Mouse (Mus musculus) hindbrain, embryonic 11.5 days (tissue): ENCODE data around the gene Mcf2l. TPM values are rescaled to one million over a fixed set of nuclear protein-coding genes. Genes with fewer than 3 reads are reported as not detected.

ENCODE experiments used
- ATAC-seq: fragments of 200-750 bp; cut with Nextera tagmentation; 2 replicates; pipeline ENCODE4 v1.8.0; 2017; ENCODE audit warnings: mild to moderate bottlenecking, moderate TSS enrichment, moderate library complexity; ENCODE audit not compliant: low FRiP score
- DNase-seq: peaks from one replicate; pipeline ENCODE4 v3.0.0-alpha.2; 2015; ENCODE audit warnings: low spot score
- H3K27ac ChIP-seq: fragments of 300-500 bp; sonication (generic); 2 replicates; pipeline ENCODE4 v1.5.1; 2014; ENCODE audit warnings: mild to moderate bottlenecking, low read depth, low read length
- H3K27me3 ChIP-seq: fragments of 300-500 bp; sonication (generic); 2 replicates; pipeline ENCODE4 v1.6.1; 2014; ENCODE audit warnings: mild to moderate bottlenecking, low read length, moderate library complexity, mixed read lengths; ENCODE audit not compliant: control insufficient read depth, insufficient read depth
- H3K36me3 ChIP-seq: fragments of 300-500 bp; sonication (generic); 2 replicates; pipeline ENCODE4 v1.6.1; 2014; ENCODE audit warnings: mild to moderate bottlenecking, low read length, moderate library complexity, mixed read lengths; ENCODE audit not compliant: control insufficient read depth, insufficient read depth
- H3K4me1 ChIP-seq: fragments of 300-500 bp; sonication (generic); replicated peaks from 2 replicates; pipeline ENCODE4 v1.6.1; 2014; ENCODE audit warnings: low read length, mixed read lengths; ENCODE audit not compliant: control insufficient read depth, insufficient read depth
- H3K4me2 ChIP-seq: fragments of 300-500 bp; sonication (generic); replicated peaks from 2 replicates; pipeline ENCODE4 v1.6.1; 2014; ENCODE audit warnings: mild to moderate bottlenecking, low read depth, low read length
- H3K4me3 ChIP-seq: fragments of 300-500 bp; sonication (generic); 2 replicates; pipeline ENCODE4 v1.5.1; 2014; ENCODE audit warnings: low read depth, low read length
- H3K9ac ChIP-seq: fragments of 300-500 bp; sonication (generic); 2 replicates; pipeline ENCODE4 v1.6.1; 2014; ENCODE audit warnings: low read depth, low read length
- H3K9me3 ChIP-seq: fragments of 300-500 bp; sonication (generic); 2 replicates; pipeline ENCODE4 v1.6.1; 2016; ENCODE audit warnings: low read length; ENCODE audit not compliant: control insufficient read depth
- WGBS: fragments of 180-500 bp; shearing (Covaris S2); extraction: QIAGEN DNeasy Blood & Tissue Kit; methylation state at CpG from one replicate; pipeline ENCODE4 v1.1.7; 2014; 5-methylcytosine and 5-hydroxymethylcytosine counted together
- polyA plus RNA-seq: library from polyadenylated mRNA; unstranded; fragments of >200 nt; fragmentation: Nextera tagmentation; extraction: Ambion mirVana; gene quantifications from 2 replicates; pipeline ENCODE4 v1.2.1, GENCODE M21; 2014

Gene Mcf2l
- polyA plus RNA-seq, 1 experiment from 2014 or later: 54.4 TPM

DNA sequence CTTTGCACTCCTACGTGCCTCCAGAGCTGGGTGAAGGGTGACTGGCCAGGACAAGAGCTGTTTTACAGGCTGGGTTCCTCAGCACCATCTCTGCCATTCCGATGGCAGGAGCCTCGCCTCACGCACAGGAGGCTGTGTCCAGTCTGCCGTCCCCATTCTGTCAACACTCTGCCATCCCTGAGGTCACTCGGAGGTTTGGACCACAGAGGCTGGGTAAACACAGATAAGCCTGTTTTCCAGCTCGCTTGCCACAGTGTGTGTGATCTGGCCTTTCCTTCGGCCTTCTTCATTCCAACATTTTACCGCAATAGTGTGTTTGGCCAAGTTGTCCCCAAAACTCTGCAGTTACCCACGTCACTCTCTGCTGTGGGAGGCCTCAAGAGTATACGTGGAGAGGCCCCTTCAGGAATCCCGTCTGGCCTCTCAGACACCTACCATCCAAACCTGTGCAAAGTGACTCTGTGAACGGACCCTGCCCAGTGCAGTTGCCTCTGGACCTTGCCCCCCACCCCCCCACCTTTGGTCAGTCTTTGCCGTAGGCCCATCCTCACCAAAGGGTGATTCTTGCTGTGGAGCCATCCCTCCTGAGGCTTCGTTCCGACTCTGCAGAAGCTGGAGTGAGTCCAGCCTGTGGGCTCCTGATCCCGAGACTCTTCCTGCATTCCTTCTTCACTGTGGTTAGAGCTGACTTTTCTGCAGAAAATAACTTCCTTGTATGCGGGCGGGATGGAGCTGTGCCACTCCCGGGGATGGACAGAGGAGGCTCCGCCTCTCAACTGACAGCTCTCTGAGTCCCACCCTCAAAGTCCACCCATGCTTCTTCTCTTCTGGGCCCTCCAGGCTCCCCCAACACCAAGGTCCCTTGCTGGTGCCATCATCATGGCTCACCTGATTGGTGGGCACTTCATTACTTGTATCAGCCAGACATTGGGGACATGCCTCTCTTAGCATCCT, 9.7 kb downstream of the Mcf2l start:
- 0 out of 2 replicates have a peak, but pooled peaks cover 2% of the 10 kb centered on the region for H3K36me3 ChIP-seq
- no peak for ATAC-seq
- H3K27ac ChIP-seq: no peak overlapping the region
- H3K4me3 ChIP-seq: no peak overlapping the region
- H3K9ac ChIP-seq: no peak overlapping the region
- WGBS: 84% methylated on average over 21 of the region's 21 CpGs
- H3K4me2 ChIP-seq: no peak overlapping the region
- no peaks in the 10 kb centered on the region for H3K27me3 ChIP-seq
- no peak for DNase-seq
- H3K9me3 ChIP-seq: no peaks in the 10 kb centered on the region
- H3K4me1 ChIP-seq: no peaks in the 10 kb centered on the region

DNA sequence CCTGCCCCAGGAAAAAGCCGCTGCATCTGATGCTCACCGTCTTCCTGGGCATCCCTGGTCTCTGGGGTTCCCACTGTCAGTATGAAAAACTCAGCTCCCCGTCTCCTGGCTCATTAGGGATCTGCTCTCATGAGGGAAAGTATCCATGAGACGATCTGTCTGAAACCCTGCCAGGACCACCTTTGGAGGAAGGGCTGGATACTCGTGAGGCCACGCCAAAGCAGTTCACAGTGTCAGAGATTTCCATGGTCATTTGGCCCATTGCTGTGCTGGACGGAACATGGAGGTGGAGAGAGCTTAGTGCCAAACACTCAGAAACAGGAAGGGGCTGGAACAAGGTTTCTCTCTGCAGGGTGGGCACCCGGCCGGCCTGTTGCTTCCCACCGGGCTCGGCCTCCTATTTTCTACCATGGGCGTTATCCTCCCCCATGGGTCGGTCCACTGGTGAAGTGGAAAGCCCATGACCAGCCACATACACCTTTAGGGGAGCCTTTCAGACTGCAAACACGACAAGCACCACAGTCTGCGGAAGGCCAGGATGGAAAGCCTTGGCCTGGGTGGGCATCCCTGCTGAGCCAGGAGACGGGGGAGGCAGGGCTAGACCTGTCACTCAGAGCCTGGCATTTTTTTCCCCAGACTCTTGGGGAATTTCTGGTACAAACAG, 14.3 kb downstream of the Mcf2l start:
- H3K9me3 ChIP-seq: no peaks in the 10 kb centered on the region
- DNase-seq (no peak), ATAC-seq (no peak)
- no peak overlapping the region for H3K4me2 ChIP-seq
- no peak overlapping the region for H3K27ac ChIP-seq
- H3K27me3 ChIP-seq: no peaks in the 10 kb centered on the region
- H3K36me3 ChIP-seq: no peaks in the 10 kb centered on the region
- no peaks in the 10 kb centered on the region for H3K4me1 ChIP-seq
- WGBS: 90% methylated on average over 16 of the region's 16 CpGs
- H3K4me3 ChIP-seq: no peak overlapping the region
- H3K9ac ChIP-seq: no peak overlapping the region

DNA sequence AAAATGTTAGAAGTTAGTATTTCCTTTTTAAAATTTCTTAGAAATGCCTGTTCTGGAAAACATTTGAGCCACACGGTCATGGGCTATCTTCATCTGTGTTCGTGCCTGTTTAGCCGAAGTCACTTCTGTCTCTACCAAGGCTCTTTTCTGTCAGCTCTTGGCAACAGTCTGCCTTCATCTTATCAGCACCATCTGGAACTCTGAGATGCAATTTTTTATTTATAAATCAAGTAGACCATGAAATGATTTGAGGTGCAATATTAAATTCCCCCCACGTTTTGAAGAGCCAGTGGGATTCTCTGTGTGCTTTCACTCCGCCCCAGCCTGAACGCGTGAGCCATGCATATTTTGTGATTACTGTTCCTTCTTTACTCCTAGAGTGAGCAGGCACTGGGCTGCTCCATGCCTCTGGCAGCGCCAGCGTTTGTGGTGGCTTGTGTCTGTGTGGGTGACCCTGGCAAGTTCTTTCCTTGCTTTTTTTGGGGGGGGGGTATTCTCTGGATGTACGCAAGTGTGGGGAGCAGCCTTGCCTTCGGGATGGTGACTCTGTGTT, 15.5 kb downstream of the Mcf2l start:
- Histone ChIP-seq H3K9ac (no peak overlapping the region), H3K4me2 (no peak overlapping the region), H3K4me1 (no peaks in the 10 kb centered on the region), H3K36me3 (no peaks in the 10 kb centered on the region), H3K4me3 (no peak overlapping the region), H3K9me3 (no peaks in the 10 kb centered on the region), H3K27ac (no peak overlapping the region), H3K27me3 (no peaks in the 10 kb centered on the region)
- ATAC-seq (no peak), DNase-seq (no peak)
- WGBS: 89% methylated on average over 11 of the region's 11 CpGs

DNA sequence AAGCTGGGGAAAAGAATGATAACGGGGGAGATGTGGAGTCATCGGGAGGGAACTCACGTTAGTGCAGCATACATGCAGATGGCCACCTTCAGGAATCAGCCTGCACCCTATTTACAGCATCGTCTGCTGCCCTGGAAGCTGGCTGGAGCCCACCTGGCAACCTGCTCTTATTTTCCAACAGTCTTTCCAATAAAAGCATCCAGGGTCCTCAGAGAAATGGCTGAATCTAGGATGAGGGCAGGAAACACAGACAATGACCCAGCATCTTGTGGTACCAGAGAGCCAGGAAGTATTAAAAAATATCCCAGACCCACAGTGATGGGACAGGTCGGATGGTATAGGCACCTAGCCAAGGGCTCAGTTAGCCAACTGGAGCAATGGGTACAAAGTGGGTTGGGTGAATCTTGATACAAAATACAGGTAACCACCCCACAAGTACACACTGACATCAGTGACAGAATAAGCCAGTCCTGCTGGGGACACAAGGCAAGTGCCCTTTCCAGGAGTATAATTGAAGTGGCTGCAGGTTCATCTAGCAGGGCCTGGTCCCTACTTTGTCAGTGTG, 19.4 kb downstream of the Mcf2l start:
- ATAC-seq: no peak
- Histone ChIP-seq H3K4me2 (no peak overlapping the region), H3K27ac (no peak overlapping the region), H3K4me1 (no peaks in the 10 kb centered on the region), H3K9ac (no peak overlapping the region), H3K36me3 (no peaks in the 10 kb centered on the region), H3K9me3 (no peaks in the 10 kb centered on the region), H3K27me3 (no peaks in the 10 kb centered on the region), H3K4me3 (no peak overlapping the region)
- DNase-seq: no peak
- 85% methylated on average over 5 of the region's 5 CpGs for WGBS

DNA sequence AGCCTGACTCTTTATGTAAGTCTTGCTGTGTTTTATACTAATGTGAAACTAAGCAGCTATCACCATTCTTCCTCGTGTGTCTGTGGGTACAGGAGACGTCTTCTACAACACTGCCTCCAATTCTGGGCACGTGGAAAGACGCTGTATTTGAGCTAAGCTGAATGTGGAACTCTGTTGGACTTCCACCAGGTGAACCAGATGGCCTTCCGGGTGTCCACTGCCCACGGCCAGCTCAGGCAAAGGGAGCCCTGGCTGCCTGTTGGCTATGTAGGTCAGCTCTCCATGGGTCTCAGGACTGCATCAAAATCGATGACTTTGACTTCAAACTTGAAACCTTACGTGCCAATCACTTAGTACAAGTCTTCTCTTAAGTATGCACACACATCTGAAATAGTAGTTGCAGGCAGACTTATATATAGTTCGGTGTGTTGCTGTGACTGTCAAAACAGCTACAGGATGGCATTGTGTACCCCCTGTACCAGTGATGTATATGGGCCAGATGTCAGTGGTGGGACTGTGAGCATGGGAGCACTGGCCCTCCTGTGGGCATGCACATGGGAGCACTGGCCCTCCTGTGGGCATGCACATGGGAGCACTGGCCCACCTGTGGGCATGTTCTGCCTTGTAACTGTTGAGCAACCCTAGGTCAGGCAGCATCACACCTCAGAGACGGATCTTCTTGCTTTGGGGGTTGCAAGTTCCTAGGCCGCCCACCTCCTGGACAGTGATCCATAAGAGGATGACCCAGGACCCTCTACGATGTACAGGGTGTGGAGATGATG, 20.4 kb downstream of the Mcf2l start:
- DNase-seq: no peak
- H3K9me3 ChIP-seq: no peaks in the 10 kb centered on the region
- no peak overlapping the region for H3K9ac ChIP-seq
- H3K4me3 ChIP-seq: no peak overlapping the region
- no peaks in the 10 kb centered on the region for H3K36me3 ChIP-seq
- H3K4me2 ChIP-seq: no peak overlapping the region
- H3K4me1 ChIP-seq: no peaks in the 10 kb centered on the region
- H3K27ac ChIP-seq: no peak overlapping the region
- 86% methylated on average over 12 of the region's 12 CpGs for WGBS
- H3K27me3 ChIP-seq: no peaks in the 10 kb centered on the region
- ATAC-seq: no peak

DNA sequence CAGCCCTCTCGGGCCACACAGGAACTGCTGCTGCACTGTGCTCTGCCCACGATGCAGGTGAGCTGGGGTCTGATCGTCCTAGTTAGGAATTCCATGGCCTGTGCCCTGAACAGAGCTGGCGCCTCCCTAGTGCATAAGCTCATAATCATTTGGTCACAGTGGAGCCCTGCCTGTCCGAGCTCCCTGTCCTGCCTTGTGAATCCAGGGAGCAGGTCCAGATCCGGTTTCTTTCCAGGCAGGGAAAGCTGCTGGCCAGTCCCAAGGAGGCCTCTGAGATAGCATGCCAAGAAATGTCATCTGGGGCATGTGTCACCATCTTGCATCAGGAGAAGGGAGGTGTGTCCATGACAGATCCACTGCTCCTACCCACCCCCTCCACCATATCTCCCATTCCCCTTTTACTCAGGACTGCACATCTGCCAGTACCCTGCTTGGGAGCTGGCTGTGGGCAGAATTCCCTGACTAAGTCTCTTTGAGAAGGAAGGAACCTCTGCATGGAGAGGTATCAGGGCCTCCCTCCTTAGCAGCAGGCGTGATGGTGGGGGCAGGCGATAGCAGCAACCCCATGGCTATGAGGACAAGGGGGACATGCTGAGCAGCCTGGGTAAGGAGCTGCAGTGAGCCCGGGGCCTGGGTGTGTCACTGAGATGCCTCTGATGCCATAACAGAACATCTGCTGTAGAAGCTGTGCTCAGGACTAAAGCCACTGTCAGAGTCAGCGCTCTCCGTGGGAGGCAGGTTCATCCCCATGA, 21.4 kb downstream of the Mcf2l start:
- H3K4me1 ChIP-seq: no peaks in the 10 kb centered on the region
- ATAC-seq (no peak; the same call in 1 of the 2 replicates), DNase-seq (no peak)
- H3K27me3 ChIP-seq: no peaks in the 10 kb centered on the region
- H3K9me3 ChIP-seq: no peaks in the 10 kb centered on the region
- H3K4me3 ChIP-seq: no peak overlapping the region
- H3K4me2 ChIP-seq: no peak overlapping the region
- H3K36me3 ChIP-seq: no peaks in the 10 kb centered on the region
- WGBS: 79% methylated on average over 11 of the region's 11 CpGs
- no peak overlapping the region for H3K9ac ChIP-seq
- H3K27ac ChIP-seq: peak overlapping the region; percentile 27; the same call in 1 of the 2 replicates

DNA sequence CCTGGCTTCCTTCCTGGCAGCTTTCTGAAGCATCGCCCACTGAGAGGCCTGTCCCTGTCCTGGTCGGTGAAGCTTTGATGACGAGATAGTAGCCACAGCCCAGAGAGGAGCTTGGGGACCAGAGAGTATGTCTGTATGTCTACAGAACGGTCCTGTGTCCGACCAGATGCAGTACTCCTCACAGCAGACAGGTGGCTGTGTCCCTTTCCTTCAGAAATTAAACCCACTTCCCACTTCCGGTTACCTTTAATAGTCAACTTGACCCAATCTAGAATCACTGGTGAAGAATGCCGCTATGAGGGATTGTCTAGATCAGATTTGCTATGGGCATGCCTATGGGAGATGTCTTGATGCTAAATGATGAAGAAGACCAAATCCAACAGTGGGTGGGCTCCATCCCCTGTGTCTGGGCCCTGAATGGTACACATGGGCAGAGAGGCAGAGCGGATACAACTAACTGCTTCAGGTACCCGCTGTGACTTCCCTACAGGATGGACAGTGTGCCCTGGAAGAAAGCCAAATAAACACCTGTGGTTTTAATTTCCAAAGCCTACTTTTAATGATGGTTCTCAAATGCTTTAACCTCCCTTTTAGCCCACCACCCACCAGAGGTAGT, 22.0 kb downstream of the Mcf2l start:
- Histone ChIP-seq H3K4me2 (no peak overlapping the region), H3K27me3 (no peaks in the 10 kb centered on the region), H3K27ac (no peak overlapping the region), H3K9ac (no peak overlapping the region), H3K4me1 (no peaks in the 10 kb centered on the region), H3K9me3 (no peaks in the 10 kb centered on the region), H3K36me3 (no peaks in the 10 kb centered on the region), H3K4me3 (no peak overlapping the region)
- DNase-seq (no peak), ATAC-seq (no peak)
- WGBS: 72% methylated on average over 9 of the region's 9 CpGs
